Mouse (Mus musculus): ENCODE measurements around the gene Rnf227.
"Not testable (repeated sequence)": the region's sequence is repeated elsewhere in the genome, so short reads cannot be mapped to it uniquely, and the experiment has no call there.

The Rnf227 gene

DNA sequence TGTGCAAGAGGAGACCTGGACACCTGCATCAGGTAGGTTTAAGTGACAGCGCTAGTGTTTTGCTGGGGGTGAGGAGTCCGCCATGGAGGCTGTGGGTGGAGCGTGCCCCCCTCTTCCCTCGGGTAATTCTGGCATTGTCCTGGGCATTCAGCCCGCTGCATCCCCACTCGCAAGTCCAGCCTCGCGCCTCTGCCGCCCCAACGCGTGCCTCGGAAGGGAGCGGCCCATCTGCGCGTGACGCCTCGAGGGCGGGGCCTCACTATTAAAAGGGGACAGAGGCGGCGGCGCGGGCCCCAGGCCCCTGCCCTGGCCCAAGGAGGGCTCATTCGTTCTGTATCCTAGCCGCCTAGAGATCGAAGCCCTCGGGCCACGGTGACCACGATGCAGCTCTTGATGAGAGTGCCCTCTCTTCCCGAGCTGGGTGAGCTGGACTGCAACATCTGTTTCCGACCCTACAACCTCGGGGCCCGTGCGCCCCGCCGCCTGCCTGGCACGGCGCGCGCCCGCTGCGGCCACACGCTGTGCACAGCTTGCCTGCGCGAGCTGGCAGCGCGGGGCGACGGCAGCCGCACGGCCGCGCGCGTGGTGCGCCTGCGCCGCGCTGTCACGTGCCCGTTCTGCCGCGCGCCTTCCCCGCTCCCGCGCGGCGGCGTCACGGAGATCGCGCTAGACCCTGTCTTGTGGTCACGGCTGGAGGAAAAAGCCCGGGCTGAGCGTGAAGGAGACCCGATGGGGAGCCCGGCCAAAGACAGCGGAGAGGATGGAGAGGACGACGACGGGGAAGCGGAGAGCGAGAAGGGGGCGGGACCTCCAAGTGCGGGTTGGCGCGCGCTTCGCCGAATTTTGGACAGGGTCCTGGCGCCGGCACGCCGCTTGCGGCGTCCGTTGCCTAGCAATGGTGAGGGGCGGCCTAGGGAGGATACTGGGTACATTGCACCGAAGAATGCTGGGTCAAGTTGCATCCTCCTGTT is at the start of gene Rnf227:
Gene Rnf227 (plus strand): TSS at position 301 of the 971 bp plus-strand sequence.
- DNase-seq (ENCODE audit: inconsistent age in 2 of 2, low spot score in 1 of 2), result peak; percentile 81 to 91

DNA sequence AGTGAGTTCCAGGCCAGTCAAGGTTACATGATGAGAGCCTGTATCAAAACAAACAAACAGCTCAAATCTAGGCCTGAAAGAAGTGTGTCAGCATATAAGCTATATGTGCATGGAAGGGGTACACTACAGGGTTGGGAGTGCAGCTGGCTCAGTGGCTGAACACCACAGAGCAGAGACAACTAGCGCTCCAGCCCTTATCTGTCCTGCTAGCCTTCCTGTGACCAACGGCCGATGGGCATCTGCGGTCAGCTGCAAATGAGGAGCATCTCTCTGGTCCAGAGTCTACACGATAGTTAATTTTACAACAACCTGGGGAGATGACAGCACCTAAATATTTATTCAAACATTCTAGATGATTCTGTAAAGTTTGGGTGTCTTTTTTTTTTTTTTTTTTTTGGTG is 49.1 kb upstream of the Rnf227 start:
- DNase-seq (ENCODE audit: inconsistent age in 2 of 2, low spot score in 1 of 2), result no peak

DNA sequence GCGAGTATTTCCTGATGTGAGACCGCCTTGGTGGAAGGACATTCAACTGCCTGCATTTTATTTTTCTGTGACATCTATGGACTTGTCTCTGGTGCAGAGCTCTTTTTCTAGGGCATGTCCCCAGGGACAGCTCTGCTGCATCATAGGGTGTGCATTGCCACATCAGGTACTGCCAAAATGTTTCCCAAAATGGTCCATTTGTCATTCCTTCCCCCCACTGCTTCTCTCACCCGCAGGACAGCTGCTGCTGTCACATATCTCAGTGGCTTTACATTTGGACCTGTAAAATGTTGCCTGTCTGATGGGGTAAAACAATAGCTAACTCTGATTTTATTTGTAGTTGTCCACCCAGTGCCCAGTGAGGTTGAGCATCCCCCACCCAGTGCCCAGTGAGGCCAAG is 45.0 kb upstream of the Rnf227 start:
- no peak for DNase-seq (ENCODE audit: inconsistent age in 2 of 2, low spot score in 1 of 2)

DNA sequence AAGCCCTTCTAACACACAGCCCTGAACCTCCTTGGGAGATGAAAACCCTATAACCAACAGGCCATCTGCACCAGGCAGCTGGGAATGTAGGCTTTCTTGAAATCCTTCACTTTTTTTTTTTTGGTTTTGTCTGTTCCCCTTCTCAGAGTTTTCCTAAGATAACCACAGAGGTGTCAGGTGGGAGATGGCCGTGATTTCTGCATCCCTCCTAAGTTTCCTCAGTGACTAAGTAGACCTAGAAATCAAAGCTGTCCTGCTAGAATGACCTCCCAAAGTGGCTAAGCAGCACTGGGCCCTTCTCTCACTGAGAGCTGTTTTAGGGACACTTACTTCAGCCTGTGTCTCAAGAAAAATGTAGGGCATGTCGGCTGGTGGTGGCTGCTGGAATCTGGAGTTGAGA is 42.5 kb upstream of the Rnf227 start:
- no peak for DNase-seq (ENCODE audit: inconsistent age in 2 of 2, low spot score in 1 of 2)

DNA sequence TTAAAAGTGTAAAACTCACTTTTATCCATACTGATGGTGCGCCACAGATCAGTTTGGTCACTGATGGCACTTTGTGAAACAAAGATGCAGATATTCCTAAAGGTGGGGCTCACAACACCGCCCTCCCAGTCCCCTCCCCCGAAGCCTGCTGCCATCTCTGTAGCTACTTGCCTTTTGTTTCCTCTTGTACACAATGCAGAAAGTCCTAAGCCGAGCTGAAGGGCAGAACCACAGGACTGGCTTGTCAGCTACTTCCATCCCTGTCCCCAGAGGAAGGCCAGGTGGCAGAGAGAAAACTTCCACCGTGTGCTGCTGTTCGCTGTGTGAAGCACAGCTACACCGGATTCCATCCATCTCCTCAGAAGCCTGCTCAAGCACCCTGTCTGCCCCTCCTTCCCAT is 42.0 kb upstream of the Rnf227 start:
- DNase-seq (ENCODE audit: inconsistent age in 2 of 2, low spot score in 1 of 2), result no peak

DNA sequence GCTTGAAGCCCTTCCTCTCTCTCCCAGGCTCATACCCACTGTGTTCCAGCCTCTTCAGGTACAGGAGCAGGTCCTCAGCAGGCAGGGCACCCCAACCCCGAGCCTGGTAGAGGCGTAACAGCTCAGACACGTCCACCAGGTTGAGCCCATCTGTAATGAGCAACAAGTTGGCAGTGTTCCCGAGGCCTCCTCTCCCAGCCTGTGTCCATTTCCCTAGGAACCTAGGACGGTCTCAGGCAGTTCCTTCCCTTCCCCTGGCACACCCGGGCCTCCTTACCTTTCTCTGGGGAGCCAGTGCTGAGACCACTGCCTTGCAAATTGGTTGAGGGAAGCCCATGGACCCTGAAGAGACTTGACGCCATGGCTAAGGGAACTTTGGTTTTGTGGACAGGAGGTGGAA is 37.4 kb upstream of the Rnf227 start:
- no peak for DNase-seq (ENCODE audit: inconsistent age in 2 of 2, low spot score in 1 of 2)

DNA sequence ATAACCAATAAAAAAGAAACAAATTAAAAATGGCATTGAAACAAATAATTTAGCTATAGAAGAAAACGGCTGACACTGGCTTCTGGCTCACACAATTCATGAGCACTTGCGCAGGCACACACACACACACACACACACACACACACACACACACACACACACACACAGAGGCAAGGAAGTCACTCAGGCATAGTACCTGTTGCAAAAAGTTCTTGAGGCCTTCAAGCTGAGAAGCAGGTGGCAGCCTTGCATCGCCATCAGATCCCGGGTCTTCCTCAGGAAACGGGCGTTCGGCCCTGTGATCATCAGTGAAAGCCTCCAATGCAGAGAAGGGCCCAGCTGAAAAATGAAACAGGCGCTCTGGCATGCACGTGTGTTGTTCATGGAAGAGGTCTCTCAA is 35.0 kb upstream of the Rnf227 start:
- no peak for DNase-seq (ENCODE audit: inconsistent age in 2 of 2, low spot score in 1 of 2)

DNA sequence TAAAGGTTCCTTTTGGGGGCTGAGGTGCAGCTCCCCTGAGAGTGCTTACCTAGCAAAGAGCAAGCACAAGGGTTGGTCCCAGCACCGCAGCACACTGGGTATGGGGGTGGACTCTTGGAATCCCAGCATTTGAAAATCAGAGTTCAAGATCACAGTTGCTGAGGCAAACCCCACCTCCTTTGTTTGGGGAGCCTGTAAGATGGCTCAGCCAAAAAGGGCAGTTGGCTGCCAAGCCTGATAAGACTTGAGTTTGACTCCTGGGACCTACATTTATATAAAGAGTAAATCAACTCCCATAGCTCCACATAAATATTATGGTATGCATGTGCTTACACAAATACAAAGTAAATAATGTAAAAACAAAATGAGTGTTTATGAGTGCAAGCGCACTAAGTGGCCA is 34.2 kb upstream of the Rnf227 start:
- DNase-seq (ENCODE audit: inconsistent age in 2 of 2, low spot score in 1 of 2), result no peak

DNA sequence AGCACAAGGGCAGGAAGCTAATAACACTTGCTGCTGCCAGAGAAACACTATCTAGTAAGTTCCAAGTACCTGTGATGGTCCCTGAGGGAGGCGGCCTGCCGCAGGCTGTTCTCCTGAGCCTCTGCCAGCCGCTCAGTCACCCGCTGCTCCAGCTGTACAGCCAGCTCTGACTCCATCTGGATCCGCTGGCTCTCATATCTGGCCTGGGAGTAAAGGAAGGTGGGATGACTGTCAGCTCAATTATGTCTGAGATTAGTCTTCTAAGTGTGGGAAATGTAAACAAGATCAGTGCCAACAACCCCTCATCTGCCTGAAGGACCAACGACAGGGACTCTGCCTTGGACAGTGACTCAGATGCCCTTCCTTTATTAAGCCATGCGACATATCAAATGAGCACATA is 29.0 kb upstream of the Rnf227 start:
- DNase-seq (ENCODE audit: inconsistent age in 2 of 2, low spot score in 1 of 2), result peak in 1 of 2 experiments; percentile 51

DNA sequence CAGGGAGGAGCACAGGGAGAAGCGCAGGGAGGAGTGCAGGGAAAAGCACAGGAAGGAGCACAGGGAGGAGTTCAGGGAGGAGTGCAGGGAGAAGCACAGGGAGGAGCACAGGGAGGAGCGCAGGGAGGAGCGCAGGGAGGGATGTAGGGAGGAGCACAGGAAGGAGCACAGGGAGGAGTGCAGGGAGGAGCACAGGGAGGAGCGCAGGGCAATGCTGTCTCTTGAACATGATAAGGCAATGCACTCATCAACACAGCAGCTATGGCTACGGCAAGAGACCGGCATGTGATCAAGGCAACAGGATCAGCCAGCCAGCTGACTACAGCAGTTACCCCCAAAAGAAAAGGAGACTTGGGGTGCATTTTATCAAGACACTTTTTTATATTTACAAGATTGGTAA is 23.9 kb upstream of the Rnf227 start:
- no peak for DNase-seq (ENCODE audit: inconsistent age in 2 of 2, low spot score in 1 of 2)

DNA sequence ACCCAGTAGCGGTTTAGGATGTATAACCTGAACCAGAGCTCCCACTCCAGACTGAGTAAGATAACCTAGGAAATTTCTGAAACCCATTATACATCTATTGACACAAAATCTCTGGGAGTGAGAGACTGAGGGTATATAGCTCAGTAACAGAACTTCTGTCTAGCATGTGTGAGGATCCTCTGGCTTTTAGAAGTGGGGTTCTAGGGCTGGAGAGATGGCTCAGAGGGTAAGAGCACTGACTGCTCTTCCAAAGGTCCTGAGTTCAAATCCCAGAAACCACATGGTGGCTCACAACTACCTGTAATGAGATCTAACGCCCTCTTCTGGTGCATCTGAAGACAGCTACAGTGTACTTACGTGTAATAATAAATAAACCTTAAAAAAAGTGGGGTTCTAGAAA is 22.3 kb upstream of the Rnf227 start:
- not testable (repeated sequence) for DNase-seq (ENCODE audit: inconsistent age in 2 of 2, low spot score in 1 of 2)

DNA sequence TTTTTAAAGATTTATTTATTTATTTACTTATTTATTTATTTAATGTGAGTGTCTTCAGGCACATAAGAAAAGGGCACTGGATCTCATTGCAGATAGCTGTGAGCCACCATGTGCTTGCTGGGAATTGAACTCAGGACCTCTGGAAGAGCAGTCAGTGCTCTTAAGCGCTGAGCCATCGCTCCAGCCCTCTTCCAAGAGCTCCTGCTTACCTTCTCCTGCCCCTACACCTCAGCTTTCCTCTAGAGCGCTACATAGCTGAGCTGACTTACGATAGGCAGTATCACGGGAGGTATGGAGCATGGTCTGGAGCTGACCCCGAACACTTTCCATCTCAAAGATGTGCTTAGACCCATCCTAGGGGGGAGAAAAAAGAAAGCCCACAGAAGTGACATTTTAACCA is 18.7 kb upstream of the Rnf227 start:
- DNase-seq (ENCODE audit: inconsistent age in 2 of 2, low spot score in 1 of 2), result no peak

DNA sequence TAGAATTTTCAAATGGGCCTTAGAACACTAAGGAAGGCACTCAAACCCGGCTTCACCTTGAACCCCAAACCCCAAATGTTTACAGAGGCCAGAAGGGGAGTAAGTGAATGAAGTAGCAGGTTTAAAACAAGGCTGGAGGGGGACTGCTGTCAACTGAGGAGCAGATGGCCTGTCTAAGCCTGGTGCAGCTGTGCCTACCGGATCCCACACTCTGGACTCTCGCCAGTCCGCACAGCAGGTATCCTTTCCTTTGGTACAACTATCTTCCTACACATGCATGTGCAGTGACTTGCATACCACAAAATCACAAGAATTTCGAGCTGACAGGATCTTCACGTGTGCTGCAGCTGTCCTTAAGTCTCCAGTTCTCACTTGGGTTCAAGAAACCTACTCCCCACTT is 18.3 kb upstream of the Rnf227 start:
- DNase-seq (ENCODE audit: inconsistent age in 2 of 2, low spot score in 1 of 2), result peak in 1 of 2 experiments; percentile 22

DNA sequence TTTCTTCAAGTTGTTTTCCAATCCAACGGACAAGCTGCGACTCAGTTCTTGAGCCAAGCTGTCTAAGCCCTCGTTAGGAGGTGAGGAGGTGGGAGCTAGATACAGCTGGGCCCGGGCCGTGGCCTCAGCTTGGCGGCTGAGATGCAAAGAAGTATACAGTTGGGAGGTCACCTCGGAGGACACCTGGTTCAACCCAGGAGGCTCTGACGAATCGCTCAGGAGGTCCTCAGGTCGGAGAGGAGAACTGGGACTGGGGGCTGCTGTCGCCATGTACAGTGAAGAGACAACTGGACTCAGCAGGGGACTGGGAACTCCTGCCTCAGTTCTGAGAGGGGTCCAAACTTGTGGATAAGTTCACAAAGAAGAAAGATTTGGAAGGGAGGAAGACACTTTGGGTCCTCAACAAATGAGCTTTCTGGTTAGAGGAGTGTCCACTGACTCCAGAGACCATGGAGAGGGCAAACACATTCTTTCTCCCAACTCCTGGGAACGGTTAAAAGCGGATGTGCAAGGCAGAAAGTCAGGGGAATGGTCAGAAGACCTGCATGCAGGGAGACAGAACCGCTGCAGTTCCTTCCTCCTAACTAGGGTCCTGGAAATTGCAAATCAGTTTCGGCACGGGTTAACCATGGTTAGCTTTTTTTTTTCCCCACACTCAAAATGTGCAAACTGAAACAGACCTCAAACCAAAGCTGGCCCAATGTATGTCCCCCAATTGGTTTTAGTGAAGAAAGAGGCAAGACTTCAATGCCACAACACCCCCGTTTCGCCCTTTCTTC is 17.4 kb upstream of the Rnf227 start:
- peak; percentile 31 to 52 for DNase-seq (ENCODE audit: inconsistent age in 2 of 2, low spot score in 1 of 2)

DNA sequence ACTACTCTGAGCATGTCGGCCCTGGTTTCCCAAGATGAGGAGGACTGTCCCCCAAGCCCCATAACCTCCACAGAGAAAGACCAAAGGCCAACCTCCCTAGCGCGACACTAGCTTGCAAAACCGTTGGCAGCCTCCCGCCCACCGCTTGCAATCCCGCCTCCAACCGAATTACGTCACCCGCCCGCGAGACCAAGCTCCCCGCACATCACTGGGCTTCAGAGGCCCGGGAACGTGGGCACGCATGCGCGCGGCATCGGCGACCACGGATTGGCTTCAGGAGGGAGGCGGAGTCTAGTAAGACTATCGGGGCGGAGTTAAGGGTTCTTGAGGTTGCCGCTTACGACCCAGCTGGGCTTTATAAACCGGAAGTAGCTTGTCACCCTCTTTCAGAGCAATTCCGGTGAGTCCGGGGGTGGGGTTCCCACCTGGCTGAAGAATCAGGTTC is 16.6 kb upstream of the Rnf227 start, which contains the start of the genes Cntrob and Trappc1:
Gene Cntrob (minus strand): TSS at position 109 of the 445 bp plus-strand sequence.
Gene Trappc1 (plus strand): TSS at position 314 of the 445 bp plus-strand sequence.
- peak; percentile 99 for DNase-seq (ENCODE audit: inconsistent age in 2 of 2, low spot score in 1 of 2)

DNA sequence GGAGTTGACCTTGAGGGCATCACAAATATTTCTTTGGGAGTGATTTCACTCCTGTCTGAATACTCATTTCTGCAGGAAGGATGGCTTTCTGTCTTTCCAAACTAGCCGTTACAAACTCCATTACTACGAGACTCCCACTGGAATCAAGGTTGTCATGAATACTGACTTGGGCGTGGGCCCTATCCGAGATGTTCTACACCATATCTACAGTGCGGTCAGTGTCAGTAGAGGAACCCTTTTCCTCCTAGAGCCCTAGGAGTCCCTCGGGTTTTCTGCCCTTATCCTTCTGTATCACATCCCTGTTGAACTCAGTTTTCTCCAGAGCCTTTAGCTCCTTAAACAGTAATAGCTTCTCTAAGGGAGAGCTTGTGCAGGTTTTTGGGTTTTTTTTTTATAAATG is 15.5 kb upstream of the Rnf227 start:
- no peak for DNase-seq (ENCODE audit: inconsistent age in 2 of 2, low spot score in 1 of 2)

DNA sequence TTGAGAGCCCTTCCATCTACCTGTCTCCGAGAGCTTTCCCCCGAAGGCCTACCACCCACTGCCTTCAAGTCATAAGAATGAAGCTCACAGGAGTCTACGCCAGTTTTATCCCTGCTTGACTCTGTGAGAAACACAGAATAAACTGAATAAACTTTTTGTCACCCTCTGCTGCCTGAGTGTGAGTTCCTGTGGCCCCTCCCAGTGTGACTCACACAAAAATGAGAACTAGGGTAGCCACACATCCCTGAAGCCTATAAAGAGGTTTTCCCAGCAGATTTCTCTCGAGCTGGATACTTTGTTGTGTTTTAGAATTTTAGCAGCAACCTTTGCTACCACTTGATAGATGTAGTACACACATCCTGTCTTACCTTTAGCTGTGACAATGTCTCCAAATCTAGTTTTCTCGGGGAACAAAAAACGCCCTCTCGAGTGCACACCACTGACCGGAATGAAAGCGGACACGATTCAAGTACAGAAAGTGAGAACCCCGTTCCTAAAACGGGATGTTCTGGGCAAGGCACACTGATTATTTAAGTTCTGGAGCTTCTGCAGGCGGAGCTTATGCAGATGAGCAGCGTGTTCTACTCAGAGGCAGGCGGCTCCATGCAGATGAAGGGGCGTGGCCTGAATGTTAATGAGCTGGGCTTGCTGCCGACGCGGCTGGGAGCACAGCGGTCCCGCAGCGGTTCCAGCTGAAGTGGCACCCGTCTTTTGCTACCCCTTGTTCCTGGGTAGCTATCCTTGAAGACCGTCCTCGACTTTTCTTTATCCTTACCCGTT is 14.4 kb upstream of the Rnf227 start, which contains the start of gene Kcnab3:
Gene Kcnab3 (plus strand): TSS at position 631 of the 780 bp plus-strand sequence.
- peak; percentile 90 to 94 for DNase-seq (ENCODE audit: inconsistent age in 2 of 2, low spot score in 1 of 2)

DNA sequence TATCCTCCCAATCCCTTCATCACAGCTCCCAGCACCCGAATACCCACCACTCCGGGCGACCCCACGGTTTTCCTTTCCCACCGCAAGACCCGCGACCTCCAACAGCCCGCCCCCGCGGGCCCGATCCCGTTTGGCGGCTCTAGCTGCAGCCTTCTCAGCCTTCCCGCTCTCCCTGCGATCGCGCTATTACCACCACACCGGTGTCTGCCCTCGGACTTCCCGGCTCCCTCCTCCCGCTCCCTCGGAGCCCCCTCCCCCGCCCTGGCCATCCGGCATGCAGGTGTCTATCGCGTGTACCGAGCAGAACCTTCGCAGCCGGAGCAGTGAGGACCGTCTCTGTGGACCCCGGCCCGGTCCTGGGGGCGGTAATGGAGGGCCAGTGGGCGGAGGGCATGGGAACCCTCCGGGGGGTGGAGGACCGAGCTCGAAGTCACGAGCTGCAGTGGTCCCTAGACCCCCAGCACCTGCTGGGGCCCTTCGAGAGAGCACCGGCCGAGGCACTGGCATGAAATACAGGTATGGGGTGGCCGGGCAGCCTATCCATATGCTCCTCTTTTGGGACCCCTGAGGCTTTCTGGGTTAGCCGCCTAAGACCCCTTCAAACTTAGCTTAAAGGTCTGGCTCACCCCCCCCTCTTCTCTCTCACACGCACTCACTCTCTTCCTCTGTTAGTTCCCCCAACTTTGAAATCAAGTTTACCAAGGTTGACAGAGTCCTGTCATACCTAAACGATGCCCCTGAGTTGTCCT is 13.7 kb upstream of the Rnf227 start:
- no peak for DNase-seq (ENCODE audit: inconsistent age in 2 of 2, low spot score in 1 of 2)

DNA sequence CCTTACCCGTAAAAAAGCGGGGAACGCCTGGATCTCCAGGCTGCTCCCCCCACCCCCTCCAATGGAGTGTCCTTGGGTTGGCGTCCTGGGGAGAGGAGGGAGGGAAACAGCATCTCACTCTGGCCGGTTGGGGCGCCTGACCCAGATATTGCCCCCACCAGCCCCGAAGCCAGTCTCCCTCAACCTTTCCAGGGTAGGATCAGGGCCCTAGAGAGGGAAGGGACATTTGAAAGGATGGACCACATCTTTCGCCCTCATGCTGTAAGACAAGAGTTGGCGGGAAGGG is 13.2 kb upstream of the Rnf227 start:
- peak; percentile 56 to 72 for DNase-seq (ENCODE audit: inconsistent age in 2 of 2, low spot score in 1 of 2)

DNA sequence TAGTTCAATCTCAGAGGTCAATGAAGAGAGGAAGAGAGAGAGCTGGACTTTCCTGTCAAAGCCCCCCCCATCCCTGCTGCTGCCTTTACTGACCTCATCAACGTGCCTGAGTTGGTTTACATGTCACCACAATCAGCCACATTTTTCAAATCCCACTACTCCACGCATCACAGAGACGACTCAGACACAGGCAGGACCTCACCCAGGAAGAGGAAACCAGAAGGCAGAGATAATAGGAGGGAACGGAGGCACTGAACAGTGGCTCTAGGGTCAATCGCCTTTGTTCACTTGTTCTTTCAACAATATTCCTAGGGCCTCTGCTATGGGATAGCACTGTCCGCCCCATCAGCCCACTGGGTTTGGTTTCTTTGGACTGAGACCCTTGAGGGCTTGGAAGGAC is 12.6 kb upstream of the Rnf227 start:
- peak in 1 of 2 experiments; percentile 28 for DNase-seq (ENCODE audit: inconsistent age in 2 of 2, low spot score in 1 of 2)

Data from adrenal gland, adult (tissue).